Mouse (Mus musculus): ENCODE results near the gene Ccdc22.

Ccdc22 gene

GRCm38 (mm10) chrX:7573176-7574086, 31.9 kb downstream of the Ccdc22 start, which contains the start of gene Foxp3:
TSS of gene Foxp3 (plus strand) at chrX:7573644.
- DNase-seq (ENCODE audit: low read depth, low spot score) = no peak

- no peak for DNase-seq (ENCODE audit: low read depth, low spot score)
Measured at GRCm38 (mm10) chrX:7572466-7572865, 32.9 kb downstream of the Ccdc22 start.

- no peak for DNase-seq (ENCODE audit: low read depth, low spot score)
Measured at GRCm38 (mm10) chrX:7571565-7572136, 33.7 kb downstream of the Ccdc22 start.

- DNase-seq (ENCODE audit: low read depth, low spot score) = no peak
Measured at GRCm38 (mm10) chrX:7570481-7571175, 34.7 kb downstream of the Ccdc22 start.

- no peak for DNase-seq (ENCODE audit: low read depth, low spot score)
Measured at GRCm38 (mm10) chrX:7567491-7567890, 37.8 kb downstream of the Ccdc22 start.

- no peak for DNase-seq (ENCODE audit: low read depth, low spot score)
Measured at GRCm38 (mm10) chrX:7566352-7566751, 39.0 kb downstream of the Ccdc22 start.

GRCm38 (mm10) chrX:7563076-7563475, 42.2 kb downstream of the Ccdc22 start:
- DNase-seq (ENCODE audit: low read depth, low spot score) = no peak

GRCm38 (mm10) chrX:7553474-7553873, 51.8 kb downstream of the Ccdc22 start:
- no peak for DNase-seq (ENCODE audit: low read depth, low spot score)

All from WW6 (cell line).